Mouse (Mus musculus) CH12.LX (cell line): Measurements from ENCODE around the gene Bach2. TPM values are rescaled to one million over a fixed set of nuclear protein-coding genes. Genes with fewer than 3 reads are reported as not detected.

Experiments used
- DNase-seq: peaks from one replicate; pipeline ENCODE4 v3.0.0-alpha.2; 2013; ENCODE audit errors: extremely low read depth
- H3K27ac ChIP-seq: 2 replicates; pipeline ENCODE4 v1.5.1; 2012; ENCODE audit warnings: low read depth, mild to moderate bottlenecking, control low read depth, moderate library complexity; ENCODE audit not compliant: insufficient read depth
- H3K27me3 ChIP-seq: replicated peaks from 2 replicates; pipeline ENCODE3; 2012; ENCODE audit warnings: inconsistent platforms
- H3K36me3 ChIP-seq, 2 experiments: replicated peaks in 1 of 2; 2 replicates each; pipeline versions ENCODE3 to v1.6.1; 2012; ENCODE audit warnings: inconsistent platforms in 1 of 2, low read length in 1 of 2, mild to moderate bottlenecking in 1 of 2, mixed read lengths in 1 of 2, moderate library complexity in 1 of 2; ENCODE audit not compliant: control insufficient read depth in 1 of 2, insufficient read depth in 1 of 2
- H3K4me1 ChIP-seq, 2 experiments: 2 replicates each; pipeline ENCODE4 v1.6.1; 2012; ENCODE audit warnings: inconsistent platforms in 1 of 2, moderate library complexity in 1 of 2; ENCODE audit not compliant: insufficient read depth in 2 of 2, control insufficient read depth in 1 of 2
- H3K4me2 ChIP-seq: 2 replicates; pipeline ENCODE4 v1.6.1; 2012; ENCODE audit warnings: low read depth, mild to moderate bottlenecking, control low read depth; ENCODE audit not compliant: poor library complexity, insufficient read depth, severe bottlenecking
- H3K4me3 ChIP-seq, 3 experiments: fragments of 150-350 bp in 1 of 3; sonication (generic) in 1 of 3; replicated peaks in 1 of 3; 2 replicates each; pipeline versions ENCODE3 to v1.5.1; 2011 to 2012; ENCODE audit warnings: low read depth in 2 of 3, low read length in 2 of 3, mild to moderate bottlenecking in 2 of 3, moderate library complexity in 2 of 3, control low read depth in 1 of 3, improper control_type of control experiment in 1 of 3, inconsistent platforms in 1 of 3, mixed read lengths in 1 of 3; ENCODE audit not compliant: poor library complexity in 1 of 3
- H3K79me2 ChIP-seq: replicated peaks from 2 replicates; pipeline ENCODE4 v1.6.1; 2012; ENCODE audit warnings: mild to moderate bottlenecking, moderate library complexity; ENCODE audit not compliant: control insufficient read depth, poor library complexity, insufficient read depth, severe bottlenecking; ENCODE audit errors: extremely low read depth
- H3K9ac ChIP-seq: 2 replicates; pipeline ENCODE4 v1.6.1; 2012; ENCODE audit warnings: low read depth, mild to moderate bottlenecking, control low read depth, moderate library complexity; ENCODE audit not compliant: insufficient read depth
- H3K9me3 ChIP-seq: replicated peaks from 2 replicates; pipeline ENCODE3; 2012; ENCODE audit warnings: low read length, inconsistent platforms, mixed read lengths
- BHLHE40 ChIP-seq: IDR thresholded peaks from 2 replicates; pipeline ENCODE4 v1.6.1; 2011; ENCODE audit warnings: mild to moderate bottlenecking, low read depth, low read length, improper control_type of control experiment
- CHD1 ChIP-seq: IDR thresholded peaks from 2 replicates; pipeline ENCODE4 v1.6.1; 2012; ENCODE audit warnings: low read depth, low read length, improper control_type of control experiment, inconsistent platforms
- CHD2 ChIP-seq: IDR thresholded peaks from 2 replicates; pipeline ENCODE4 v1.6.1; 2011; ENCODE audit warnings: low read length, improper control_type of control experiment
- CTCF ChIP-seq, 2 experiments: IDR thresholded peaks in 1 of 2; conservative IDR thresholded peaks in 1 of 2; 2 replicates each; pipeline ENCODE4 v1.5.1; 2011 to 2012; ENCODE audit warnings: low read depth in 2 of 2, low read length in 2 of 2, improper control_type of control experiment in 1 of 2, inconsistent platforms in 1 of 2, mild to moderate bottlenecking in 1 of 2, moderate library complexity in 1 of 2
- E2F4 ChIP-seq: IDR thresholded peaks from 2 replicates; pipeline ENCODE4 v1.6.1; 2011; ENCODE audit warnings: low read depth, low read length, improper control_type of control experiment; ENCODE audit not compliant: insufficient replicate concordance
- ELF1 ChIP-seq: IDR thresholded peaks from 2 replicates; pipeline ENCODE4 v1.6.1; 2014; ENCODE audit warnings: low read depth, mild to moderate bottlenecking, inconsistent platforms, low read length, improper control_type of control experiment
- EP300 ChIP-seq: IDR thresholded peaks from 2 replicates; pipeline ENCODE4 v1.6.1; 2011; ENCODE audit warnings: low read length, improper control_type of control experiment
- ETS1 ChIP-seq: conservative IDR thresholded peaks from 2 replicates; pipeline ENCODE4 v1.6.1; 2012; ENCODE audit warnings: low read depth, mild to moderate bottlenecking, inconsistent platforms, low read length, improper control_type of control experiment, moderate library complexity
- GABPA ChIP-seq: IDR thresholded peaks from 2 replicates; pipeline ENCODE4 v1.6.1; 2012; ENCODE audit warnings: low read depth, low read length, improper control_type of control experiment, inconsistent platforms; ENCODE audit not compliant: insufficient replicate concordance
- HCFC1 ChIP-seq: IDR thresholded peaks from 2 replicates; pipeline ENCODE4 v1.6.1; 2012; ENCODE audit warnings: low read depth, mild to moderate bottlenecking, inconsistent platforms, low read length, improper control_type of control experiment
- IRF4 ChIP-seq: IDR thresholded peaks from 2 replicates; pipeline ENCODE4 v1.6.1; 2014; ENCODE audit warnings: low read depth, mild to moderate bottlenecking, inconsistent platforms, low read length, improper control_type of control experiment
- JUN ChIP-seq: IDR thresholded peaks from 2 replicates; pipeline ENCODE4 v1.6.1; 2011; ENCODE audit warnings: low read depth, mild to moderate bottlenecking, low read length, improper control_type of control experiment, moderate library complexity; ENCODE audit not compliant: insufficient read depth
- JUND ChIP-seq: conservative IDR thresholded peaks from 2 replicates; pipeline ENCODE4 v1.6.1; 2011; ENCODE audit warnings: low read depth, low read length, improper control_type of control experiment
- KAT2A ChIP-seq: IDR thresholded peaks from 2 replicates; pipeline ENCODE4 v1.6.1; 2012; ENCODE audit warnings: low read length, improper control_type of control experiment, inconsistent platforms; ENCODE audit not compliant: insufficient replicate concordance
- MAFK ChIP-seq: IDR thresholded peaks from 2 replicates; pipeline ENCODE4 v1.6.1; 2011; ENCODE audit warnings: low read length, improper control_type of control experiment; ENCODE audit not compliant: insufficient replicate concordance
- MAX ChIP-seq: IDR thresholded peaks from 2 replicates; pipeline ENCODE4 v1.6.1; 2011; ENCODE audit warnings: low read length, improper control_type of control experiment
- MAZ ChIP-seq: IDR thresholded peaks from 2 replicates; pipeline ENCODE4 v1.6.1; 2012; ENCODE audit warnings: low read depth, mild to moderate bottlenecking, inconsistent platforms, low read length, improper control_type of control experiment, moderate library complexity
- MEF2A ChIP-seq: IDR thresholded peaks from 2 replicates; pipeline ENCODE4 v1.6.1; 2014; ENCODE audit warnings: low read depth, mild to moderate bottlenecking, inconsistent platforms, low read length, improper control_type of control experiment, borderline replicate concordance
- MXI1 ChIP-seq: IDR thresholded peaks from 2 replicates; pipeline ENCODE4 v1.6.1; 2011; ENCODE audit warnings: mild to moderate bottlenecking, low read depth, low read length, improper control_type of control experiment
- MYC ChIP-seq: IDR thresholded peaks from 2 replicates; pipeline ENCODE4 v1.6.1; 2011; ENCODE audit warnings: low read depth, mild to moderate bottlenecking, improper control_type of control experiment, low read length
- NELFE ChIP-seq: IDR thresholded peaks from 2 replicates; pipeline ENCODE4 v1.6.1; 2011; ENCODE audit warnings: low read depth, low read length, improper control_type of control experiment
- NRF1 ChIP-seq: IDR thresholded peaks from 2 replicates; pipeline ENCODE4 v1.6.1; 2014; ENCODE audit warnings: low read depth, mild to moderate bottlenecking, inconsistent platforms, low read length, improper control_type of control experiment, moderate library complexity
- PAX5 ChIP-seq: IDR thresholded peaks from 2 replicates; pipeline ENCODE4 v1.6.1; 2012; ENCODE audit warnings: low read length, inconsistent platforms, mixed read lengths
- POLR2A ChIP-seq: IDR thresholded peaks from 2 replicates; pipeline ENCODE4 v1.6.1; 2011; ENCODE audit warnings: low read depth, mild to moderate bottlenecking, improper control_type of control experiment, low read length
- POLR2AphosphoS2 ChIP-seq: IDR thresholded peaks from 2 replicates; pipeline ENCODE4 v1.6.1; 2011; ENCODE audit warnings: low read depth, low read length, improper control_type of control experiment
- RAD21 ChIP-seq: IDR thresholded peaks from 2 replicates; pipeline ENCODE4 v1.6.1; 2011; ENCODE audit warnings: low read depth, mild to moderate bottlenecking, low read length, improper control_type of control experiment, moderate library complexity
- RCOR1 ChIP-seq: conservative IDR thresholded peaks from 2 replicates; pipeline ENCODE4 v1.6.1; 2012; ENCODE audit warnings: low read depth, mild to moderate bottlenecking, inconsistent platforms, low read length, improper control_type of control experiment
- SIN3A ChIP-seq: IDR thresholded peaks from 2 replicates; pipeline ENCODE4 v1.6.1; 2012; ENCODE audit warnings: low read length, improper control_type of control experiment, inconsistent platforms
- SMC3 ChIP-seq: IDR thresholded peaks from 2 replicates; pipeline ENCODE4 v1.6.1; 2011; ENCODE audit warnings: low read depth, low read length, improper control_type of control experiment
- TBP ChIP-seq: conservative IDR thresholded peaks from 2 replicates; pipeline ENCODE4 v1.6.1; 2011; ENCODE audit warnings: low read depth, low read length, improper control_type of control experiment
- TCF12 ChIP-seq: IDR thresholded peaks from 2 replicates; pipeline ENCODE4 v1.6.1; 2014; ENCODE audit warnings: low read depth, mild to moderate bottlenecking, inconsistent platforms, low read length, improper control_type of control experiment
- UBTF ChIP-seq: IDR thresholded peaks from 2 replicates; pipeline ENCODE4 v1.6.1; 2012; ENCODE audit warnings: low read depth, mild to moderate bottlenecking, inconsistent platforms, low read length, improper control_type of control experiment, moderate library complexity
- USF1 ChIP-seq: IDR thresholded peaks from 2 replicates; pipeline ENCODE4 v1.6.1; 2014; ENCODE audit warnings: low read depth, mild to moderate bottlenecking, inconsistent platforms, low read length, improper control_type of control experiment
- USF2 ChIP-seq: conservative IDR thresholded peaks from 2 replicates; pipeline ENCODE4 v1.6.1; 2011; ENCODE audit warnings: low read depth, low read length, improper control_type of control experiment
- ZC3H11A ChIP-seq: IDR thresholded peaks from 2 replicates; pipeline ENCODE4 v1.6.1; 2012; ENCODE audit warnings: low read depth, mild to moderate bottlenecking, inconsistent platforms, low read length, improper control_type of control experiment
- ZKSCAN1 ChIP-seq: IDR thresholded peaks from 2 replicates; pipeline ENCODE4 v1.6.1; 2012; ENCODE audit warnings: low read depth, inconsistent platforms, low read length, improper control_type of control experiment, borderline replicate concordance
- ZMIZ1 ChIP-seq: IDR thresholded peaks from 2 replicates; pipeline ENCODE4 v1.6.1; 2012; ENCODE audit warnings: low read depth, mild to moderate bottlenecking, inconsistent platforms, low read length, improper control_type of control experiment
- ZNF384 ChIP-seq: IDR thresholded peaks from 2 replicates; pipeline ENCODE4 v1.6.1; 2012; ENCODE audit warnings: low read depth, low read length, improper control_type of control experiment, inconsistent platforms
- dilution Hi-C: fragments of 300-500 bp; cut with MboI; formaldehyde crosslinking; loops from 2 replicates; pipeline ENCODE4 v1.14.3; 2020; ENCODE audit warnings: low sequenced_read_pairs; ENCODE audit not compliant: extremely low pct_unique_long_range_greater_than_20kb, extremely low pct_ligation_motif_present
- in situ Hi-C: fragments of 300-500 bp; cut with MboI; formaldehyde crosslinking; loops from 3 replicates; pipeline ENCODE4 v1.14.3; 2019; ENCODE audit warnings: low sequenced_read_pairs, low pct_ligation_motif_present, low pct_unique_long_range_greater_than_20kb, mixed read lengths
- polyA plus RNA-seq: library from polyadenylated mRNA; unstranded; fragments of >175 nt; gene quantifications from 2 replicates; pipeline ENCODE4 v1.2.1, GENCODE M21; 2012; ENCODE audit warnings: low read depth; ENCODE audit not compliant: insufficient read length
- total RNA-seq, 2 experiments: library from RNA; depleted of rRNA; stranded (reverse); fragments of 300-350 nt in 1 of 2; fragments of >200 nt in 1 of 2; gene quantifications; 2 replicates each; pipeline ENCODE4 v1.2.3; 2012 to 2014

Bach2 gene
- total and polyA plus RNA-seq, 3 experiments: 0.11 TPM; not detected in 2

DNA sequence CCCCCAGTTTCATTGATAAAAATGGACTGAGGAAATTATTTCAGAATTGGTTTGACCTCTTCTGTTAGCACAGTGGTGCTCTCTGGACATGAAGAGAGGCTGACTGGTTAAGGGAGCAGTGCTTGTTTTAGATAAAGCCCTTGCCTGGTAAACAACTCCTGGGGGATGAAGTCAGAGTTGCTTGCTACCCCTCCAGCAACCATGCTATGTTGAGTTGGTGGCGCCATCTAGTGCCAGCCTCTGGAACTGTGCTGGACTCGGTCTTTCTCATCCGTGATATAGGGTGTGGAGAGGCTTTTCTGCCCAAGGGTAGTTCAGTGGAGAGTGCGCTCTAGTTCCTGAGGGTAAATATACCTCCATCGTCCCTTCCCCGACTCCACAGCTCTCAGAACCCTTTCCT, 9.6 kb downstream of the Bach2 start:
- H3K27ac ChIP-seq: no peak overlapping the region
- peak overlapping the region in 1 of 3 experiments; percentile 32 for H3K4me3 ChIP-seq
- H3K36me3 ChIP-seq: no peaks in the 10 kb centered on the region
- in situ Hi-C loops: loop anchor here (10.0 kb wide), 1 partner anchor 193 kb away; no protein-coding TSS in a partner anchor
- no peaks in the 10 kb centered on the region for H3K79me2 ChIP-seq
- TF ChIP-seq SMC3 (peak; percentile 80), CTCF (conservative IDR thresholded peaks at IDR 0.05 in 1 of 2, IDR thresholded peaks at IDR 0.05 in 1 of 2; ENCODE audit: low read depth in 2 of 2, low read length in 2 of 2) (peak; percentile 86 to 97), ELF1 (no peak), IRF4 (0 out of 2 replicates have a peak, but pooled peaks have one; percentile 53), MAX (no peak), UBTF (no peak), TCF12 (no peak), USF2 (no peak), SIN3A (no peak), CHD2 (no peak), POLR2A (no peak), JUN (no peak), E2F4 (no peak), ZC3H11A (peak; percentile 9; the same call in 1 of the 2 replicates), POLR2AphosphoS2 (no peak), MYC (0 out of 2 replicates have a peak, but pooled peaks have one; percentile 34), ZNF384 (no peak), MAFK (no peak), NELFE (no peak; the same call in 1 of the 2 replicates), GABPA (no peak), ETS1 (no peak), MEF2A (no peak), KAT2A (no peak), MAZ (no peak), RCOR1 (no peak), BHLHE40 (no peak), JUND (no peak), EP300 (no peak), CHD1 (no peak), MXI1 (no peak), NRF1 (no peak), ZKSCAN1 (no peak), HCFC1 (no peak), TBP (no peak), ZMIZ1 (no peak), USF1 (no peak), PAX5 (no peak), RAD21 (peak; percentile 83)
- H3K9me3 ChIP-seq: no peaks in the 10 kb centered on the region
- H3K27me3 ChIP-seq: peaks cover 5% of the 10 kb centered on the region
- peak; percentile 89 for DNase-seq
- peak overlapping the region; percentile 95; the same call in 1 of the 2 replicates for H3K4me2 ChIP-seq
- H3K9ac ChIP-seq: no peak overlapping the region
- peaks cover 14 to 35% of the 10 kb centered on the region in 2 experiments for H3K4me1 ChIP-seq
- dilution Hi-C loops: no loop called here
